Comparison of ENCODE assay signal across 12 mouse cellular contexts in the genomic region with DNA sequence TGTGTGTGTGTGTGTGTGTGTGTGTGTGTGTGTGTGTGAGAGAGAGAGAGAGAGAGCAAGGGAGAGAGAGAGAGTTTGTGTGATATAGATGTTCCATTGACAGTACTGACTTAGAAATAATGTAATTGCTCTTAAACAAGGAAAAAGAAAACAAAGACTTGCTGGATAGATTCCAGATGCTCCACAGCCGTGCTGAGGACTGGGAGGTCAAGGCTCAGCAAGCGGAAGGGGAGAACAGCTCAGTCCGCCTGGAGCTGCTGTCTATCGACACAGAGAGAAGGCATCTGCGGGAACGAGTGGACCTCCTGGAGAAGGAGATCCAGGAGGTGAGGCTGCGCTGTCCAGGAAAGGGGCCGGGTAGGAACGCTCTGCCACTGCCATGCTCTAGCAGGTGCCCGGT.
"Had no signal": no experiment of that assay in that cellular context is flagged by ENCODE, and none has a peak within 500 bp of the region (broad histone marks: within the 10 kb centered on the region; RNA-seq: fewer than 3 reads in every experiment).

No protein-coding gene starts in this region.

- H3K4me1 ChIP-seq: limb, embryonic 15.5 days; liver, embryonic 12.5 days; midbrain, embryonic 12.5 days; neural tube, embryonic 13.5 days had no signal

- H3K9me3 ChIP-seq: limb, embryonic 15.5 days; liver, embryonic 12.5 days; midbrain, embryonic 12.5 days; neural tube, embryonic 13.5 days had no signal

- DNase-seq: layer of hippocampus, postnatal 36 days; retina, postnatal 1 day; right cerebral cortex, postnatal 4 days; spleen, adult 18-20 months; thymus, adult 18-20 months; thymus, postnatal 14 days had no signal

- H3K4me3 ChIP-seq: limb, embryonic 15.5 days; liver, embryonic 12.5 days; midbrain, embryonic 12.5 days; neural tube, embryonic 13.5 days had no signal

- H3K27me3 ChIP-seq: limb, embryonic 15.5 days; liver, embryonic 12.5 days; midbrain, embryonic 12.5 days; neural tube, embryonic 13.5 days had no signal

- H3K9ac ChIP-seq: limb, embryonic 15.5 days; liver, embryonic 12.5 days; midbrain, embryonic 12.5 days; neural tube, embryonic 13.5 days had no signal

- H3K27ac ChIP-seq: limb, embryonic 15.5 days; liver, embryonic 12.5 days; midbrain, embryonic 12.5 days; neural tube, embryonic 13.5 days had no signal

- ATAC-seq: intestine, postnatal 0 days; liver, embryonic 12.5 days; midbrain, embryonic 16.5 days had no signal

- H3K4me2 ChIP-seq: limb, embryonic 15.5 days; liver, embryonic 12.5 days; midbrain, embryonic 12.5 days; neural tube, embryonic 13.5 days had no signal
